Mouse (Mus musculus) adrenal gland, postnatal 10 days (tissue): ENCODE measurements around the gene Acadvl. TPM values are rescaled to one million over a fixed set of nuclear protein-coding genes. Genes with fewer than 3 reads are reported as not detected.
"Not testable (repeated sequence)": the region's sequence is repeated elsewhere in the genome, so short reads cannot be mapped to it uniquely, and the experiment has no call there.

Experiments
- DNase-seq: peaks from one replicate; pipeline ENCODE4 v3.0.0; 2021; ENCODE audit warnings: mixed read lengths
- total RNA-seq, 2 experiments: library from RNA; stranded (reverse); gene quantifications; 2 replicates each; pipeline ENCODE4 v1.2.3; 2021

Gene Acadvl
- total RNA-seq, 2 experiments from 2014 or later: 1,467 to 1,540 TPM

DNA sequence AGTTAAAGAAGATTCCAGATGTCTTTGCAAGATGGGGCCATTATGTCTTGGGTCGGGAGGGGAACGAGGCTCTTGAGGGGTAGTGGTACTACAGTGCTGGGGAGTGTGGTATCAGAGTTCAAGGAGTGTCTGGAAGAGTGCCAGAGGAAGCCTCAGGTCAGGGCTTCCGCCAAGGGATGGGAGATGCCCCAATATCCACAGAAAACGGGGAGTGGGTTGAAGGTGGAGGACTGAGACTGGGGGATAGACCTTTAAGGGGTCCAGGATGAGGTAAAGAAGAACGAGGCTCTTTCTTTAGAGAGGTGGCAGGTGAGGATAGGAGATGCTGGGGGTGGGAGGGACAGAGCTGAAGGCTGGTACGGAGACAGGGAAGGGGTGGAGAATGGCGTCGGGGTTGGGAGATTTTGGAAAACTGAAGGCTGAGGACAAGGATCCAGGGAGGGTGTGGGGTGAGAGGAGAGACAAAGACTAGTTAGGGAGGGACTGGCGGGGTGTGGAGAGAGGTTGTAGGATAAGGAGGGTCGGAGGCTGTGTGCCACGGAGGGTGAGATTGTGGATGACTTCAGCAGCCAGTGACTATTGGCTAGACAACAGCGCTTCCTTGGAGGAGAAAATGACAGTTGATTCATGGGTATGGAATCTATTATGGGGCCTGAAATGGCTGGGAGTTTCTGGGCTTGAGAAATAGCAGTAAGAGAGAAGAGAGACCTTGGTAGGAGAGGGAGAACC lies 13.4 kb upstream of the Acadvl start:
- no peak for DNase-seq

DNA sequence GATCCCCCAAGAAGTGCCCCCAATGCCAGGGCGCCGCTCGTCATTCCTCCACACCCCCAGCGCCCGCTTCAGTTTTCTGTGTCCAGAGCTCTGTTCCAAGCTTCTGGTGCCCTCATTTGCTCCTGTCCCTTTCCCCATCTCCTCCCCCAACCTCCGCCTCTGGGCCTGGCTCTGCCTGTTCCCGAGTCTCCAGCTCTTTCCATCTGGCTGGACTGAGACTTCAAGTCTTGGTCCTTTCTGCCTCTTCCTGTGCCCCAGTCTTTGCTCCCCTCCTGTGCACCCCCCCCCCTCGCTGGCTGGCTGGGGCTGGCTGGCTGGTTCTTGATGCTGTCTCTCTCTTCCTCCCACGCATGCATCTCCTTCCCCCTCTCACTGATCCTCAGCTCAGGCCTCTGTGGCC lies 12.2 kb upstream of the Acadvl start:
- DNase-seq: peak; percentile 41

DNA sequence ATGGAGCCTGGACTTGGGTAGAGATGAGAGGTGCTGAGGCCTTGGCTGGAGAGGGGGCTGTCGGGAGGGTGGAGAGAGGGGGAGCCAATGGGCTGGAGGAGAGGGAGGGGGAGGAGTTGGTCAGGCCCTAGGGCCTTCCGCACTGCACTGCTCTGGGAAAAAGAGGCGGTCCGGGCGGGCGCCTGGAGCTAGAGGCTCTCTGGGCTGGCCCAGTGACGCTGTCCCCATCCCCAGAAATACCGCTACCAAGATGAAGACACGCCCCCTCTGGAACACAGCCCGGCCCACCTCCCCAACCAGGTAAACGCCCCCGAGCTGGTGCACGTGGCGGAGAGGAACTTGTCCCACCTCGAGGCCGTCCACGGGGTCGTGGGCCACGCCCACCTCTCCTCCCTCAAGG lies 11.5 kb upstream of the Acadvl start:
- DNase-seq: peak; percentile 64

DNA sequence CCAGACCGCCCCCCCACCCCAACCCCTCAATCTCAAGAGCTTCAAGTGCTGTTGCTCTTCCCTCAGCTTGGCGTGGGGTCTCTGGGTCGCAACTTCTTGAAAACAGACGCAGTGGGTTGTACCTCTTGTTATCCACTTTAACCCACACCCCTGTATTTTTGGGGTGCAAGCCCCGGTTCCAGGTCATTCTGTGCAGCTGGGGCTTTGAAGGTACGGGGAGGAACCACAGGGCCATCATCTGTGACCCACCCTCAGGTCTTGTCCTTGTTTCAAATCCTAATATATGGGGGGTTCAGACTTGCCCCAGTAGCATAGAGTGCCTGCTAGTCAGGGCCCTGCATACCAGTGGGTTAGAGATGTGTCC lies 8.9 kb upstream of the Acadvl start:
- peak; percentile 3 for DNase-seq

DNA sequence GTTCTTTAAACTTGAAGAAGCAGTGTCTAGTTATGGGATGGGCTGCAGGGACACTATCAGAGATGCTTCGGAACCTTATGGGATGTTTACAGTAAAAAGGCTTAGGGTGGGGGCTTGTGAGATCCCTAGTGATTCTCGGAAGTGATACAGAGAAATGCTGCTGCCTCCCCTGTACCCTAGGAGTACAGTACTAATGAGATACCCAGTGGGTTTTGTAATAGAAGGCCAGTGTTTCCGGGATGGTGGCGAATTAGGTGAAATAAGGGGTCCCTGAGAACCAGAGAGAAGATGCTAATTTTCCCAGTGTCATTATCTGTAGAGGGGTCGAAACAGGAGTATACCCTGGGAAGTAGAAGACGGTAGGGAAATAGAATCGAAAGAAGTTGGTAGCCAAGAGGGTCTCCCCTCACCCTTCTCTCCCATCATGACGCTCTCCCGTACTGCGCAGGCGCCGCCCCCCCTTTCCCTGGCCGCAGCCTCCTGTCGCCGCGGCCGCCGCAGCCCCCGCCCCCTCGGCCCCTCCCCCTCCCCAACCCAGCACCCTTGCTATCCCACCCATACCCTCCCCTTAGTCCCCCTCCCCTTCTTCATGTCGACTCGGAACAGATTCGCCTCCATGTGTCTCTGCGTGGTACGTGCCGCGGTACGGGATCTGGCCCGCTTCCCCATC lies 8.4 kb upstream of the Acadvl start:
- peak; percentile 45 for DNase-seq

DNA sequence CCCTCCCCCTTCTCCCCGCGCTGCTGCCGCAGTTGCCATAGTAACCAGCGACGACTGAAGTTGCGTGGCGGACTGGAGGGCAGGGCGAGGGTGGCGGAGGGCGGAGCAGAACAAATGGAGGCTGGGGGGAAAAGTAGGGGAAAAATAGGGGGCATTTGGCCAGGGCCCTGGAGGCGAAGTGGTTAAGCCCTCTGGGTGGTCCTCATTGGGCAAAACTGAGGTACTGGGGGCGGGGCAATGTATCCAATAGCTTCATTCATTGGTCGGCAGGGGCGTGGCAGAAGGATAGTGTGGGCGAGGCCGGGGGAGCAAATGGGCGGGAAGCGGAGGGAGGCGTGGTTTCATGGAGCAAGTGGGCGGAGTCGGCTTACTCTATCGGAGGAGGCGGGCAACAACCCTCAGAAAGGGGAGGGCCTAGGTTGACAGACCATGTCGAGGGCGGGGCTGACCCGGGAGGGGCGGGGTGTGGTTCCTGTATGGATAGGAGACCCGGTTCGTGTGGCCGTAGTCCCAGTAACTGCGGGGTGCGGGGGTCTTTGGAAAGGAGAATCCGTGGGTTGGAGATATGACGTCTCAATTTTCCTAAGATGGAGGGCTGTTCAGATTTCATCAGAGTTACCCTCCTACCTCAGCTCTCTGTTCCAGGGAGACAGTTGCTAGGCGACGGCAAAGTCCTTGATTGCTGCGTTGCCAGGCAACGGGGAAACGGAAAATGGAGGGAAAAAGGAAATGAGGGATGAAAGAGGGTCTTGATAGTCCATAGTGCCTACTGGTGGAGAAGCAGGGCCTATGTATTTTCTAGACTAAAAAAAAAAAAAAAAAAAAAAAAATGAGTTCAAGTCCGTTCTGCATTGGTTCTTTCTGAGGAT lies 6.3 kb upstream of the Acadvl start:
- DNase-seq: peak; percentile 97

DNA sequence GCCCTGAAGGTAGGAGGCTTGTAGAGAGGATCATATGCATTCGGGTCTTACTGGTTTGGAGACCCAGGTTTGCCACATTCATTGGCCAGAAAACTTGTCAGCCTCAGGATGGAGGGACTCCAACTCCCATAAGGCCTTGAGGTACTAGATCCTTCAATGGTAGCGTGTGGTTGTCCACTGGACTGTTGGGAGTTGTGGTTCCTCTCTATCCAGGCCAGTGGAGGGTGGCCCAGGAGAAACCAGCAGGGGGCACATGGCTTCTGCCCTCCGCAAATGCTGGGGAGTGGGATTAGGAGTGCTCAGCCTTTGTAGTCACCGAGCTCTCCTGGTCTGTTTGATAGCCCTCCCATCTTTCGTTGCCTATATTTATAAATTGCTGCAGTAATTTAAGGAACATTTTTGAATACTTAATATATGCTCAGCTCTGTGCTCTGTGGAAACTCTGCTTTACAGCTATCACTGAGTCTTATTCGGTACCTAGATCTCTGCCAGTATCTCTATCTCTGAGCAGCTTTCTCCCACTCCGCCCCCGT lies 5.6 kb upstream of the Acadvl start:
- peak; percentile 74 for DNase-seq

DNA sequence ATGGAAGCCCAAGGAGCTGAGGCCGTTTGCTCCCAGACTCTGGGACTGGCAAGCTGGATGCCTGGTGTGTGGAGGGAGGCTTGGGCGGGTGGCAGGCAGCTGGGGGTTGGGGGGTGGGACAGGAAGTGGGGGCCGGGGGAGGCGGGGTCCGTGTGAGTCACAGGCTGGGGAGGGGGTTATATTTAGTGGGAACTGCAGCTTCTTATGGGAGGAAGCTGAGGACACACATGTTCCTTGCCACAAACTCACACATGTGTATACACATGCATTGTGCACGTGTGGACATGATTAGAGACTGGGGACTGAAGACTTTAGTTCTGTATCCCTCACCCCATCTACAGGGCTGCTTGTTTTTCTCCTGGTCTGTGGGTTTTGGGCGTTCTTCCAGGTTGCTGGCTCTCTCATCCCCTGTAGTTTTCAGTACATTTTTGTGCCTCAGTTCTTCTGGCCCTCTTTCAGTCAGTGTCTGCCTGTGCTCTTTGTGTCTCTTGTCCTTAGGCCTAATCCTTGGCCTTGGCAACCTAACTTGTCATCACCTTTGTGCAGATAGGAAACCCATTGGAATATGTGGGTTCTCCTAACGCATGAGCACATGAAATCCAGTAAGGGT lies 4.9 kb upstream of the Acadvl start:
- DNase-seq: peak; percentile 18

DNA sequence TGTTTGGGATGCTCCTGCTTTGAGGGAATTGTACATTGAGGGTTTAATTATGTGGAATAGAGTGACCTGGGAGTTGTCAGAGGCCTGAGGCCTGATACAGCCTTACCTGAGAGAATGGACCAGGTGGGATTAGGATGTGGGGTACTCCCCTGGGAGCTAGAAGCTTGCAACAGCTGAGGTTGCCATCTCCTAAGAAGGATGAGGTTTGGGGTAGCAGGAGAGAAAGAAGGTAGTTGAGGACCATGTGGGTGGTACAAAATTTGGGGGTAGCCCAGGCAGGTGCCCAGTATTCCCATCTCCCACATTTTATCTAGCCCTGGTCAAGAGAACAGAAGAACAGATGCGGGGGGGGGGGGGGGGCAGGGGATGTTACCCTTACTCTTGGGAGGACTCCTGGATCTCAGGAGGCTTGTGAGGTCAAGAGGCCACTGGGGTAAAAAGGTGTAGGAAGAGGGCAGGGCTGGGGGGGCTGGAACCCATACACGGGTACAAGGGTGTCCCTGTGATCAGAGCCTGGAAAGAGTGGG lies 4.3 kb upstream of the Acadvl start:
- DNase-seq: no peak

DNA sequence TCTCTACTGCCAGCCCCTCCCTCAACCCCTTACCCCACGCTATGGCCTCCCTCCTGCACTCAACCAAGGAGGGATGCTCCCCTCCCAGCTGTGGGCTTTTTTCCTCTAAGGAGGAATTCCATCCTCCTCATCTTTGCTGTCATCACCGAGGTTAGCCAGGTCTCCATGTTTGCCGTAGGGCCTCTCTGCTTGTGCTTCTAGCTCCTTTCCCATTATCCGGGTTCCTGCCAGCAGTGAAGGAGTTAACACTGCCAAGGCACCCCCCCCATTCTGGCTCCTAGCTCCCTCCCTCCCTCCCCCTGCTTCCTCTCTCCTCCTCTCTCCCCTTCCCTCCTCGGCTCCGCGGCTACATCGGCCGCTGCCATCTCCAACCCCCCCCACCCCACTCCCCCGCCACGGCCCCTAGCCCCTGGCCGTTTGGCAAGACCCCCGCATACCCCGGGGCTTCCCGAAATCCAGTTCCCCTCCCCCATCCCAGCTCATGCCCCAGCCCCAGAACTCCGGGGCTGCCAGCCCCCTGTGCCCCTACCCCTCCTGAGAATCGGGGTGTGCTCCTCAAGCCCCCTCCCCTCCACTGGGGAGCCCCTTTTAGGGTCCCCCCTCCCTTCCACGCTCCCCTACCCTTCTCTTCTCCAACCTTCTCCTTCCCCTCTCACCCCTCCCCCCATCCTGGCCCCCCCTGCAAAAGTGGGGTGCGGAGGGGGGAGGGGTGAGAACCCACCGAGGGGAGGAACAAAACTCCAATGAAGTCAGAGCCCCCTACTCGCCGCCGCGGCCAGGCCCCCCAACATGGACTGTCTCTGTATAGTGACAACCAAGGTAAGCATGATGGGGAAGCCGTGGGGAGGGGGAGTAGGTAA lies 3.1 kb upstream of the Acadvl start:
- DNase-seq: peak; percentile 66

DNA sequence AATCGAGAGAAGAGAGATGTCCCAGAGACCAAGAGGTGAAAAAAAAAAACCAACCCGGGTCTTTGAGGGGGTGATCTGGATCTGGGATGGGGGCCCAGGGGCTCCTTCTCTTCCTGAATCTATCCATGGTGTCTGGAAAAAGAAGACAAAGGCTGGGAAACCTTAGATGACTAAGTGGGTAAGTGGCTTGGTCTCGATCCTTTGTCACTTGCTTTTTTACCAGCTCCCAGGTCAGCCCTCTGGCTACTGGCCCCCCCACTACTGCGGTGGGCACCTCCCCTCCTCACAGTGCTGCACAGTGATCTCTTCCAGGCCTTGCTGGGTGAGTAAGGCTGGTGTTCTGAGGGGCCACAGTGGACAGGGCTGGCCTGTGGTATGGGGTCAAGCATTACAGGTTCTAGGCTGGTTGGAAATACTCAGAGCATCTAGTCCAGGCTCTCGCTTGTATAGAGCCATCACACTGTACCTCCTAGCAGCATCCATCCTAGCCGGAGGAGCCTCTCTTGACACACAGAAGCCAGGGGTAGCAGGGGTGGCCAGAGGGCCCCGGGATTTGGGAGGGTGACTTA lies 2.1 kb upstream of the Acadvl start:
- DNase-seq: no peak

DNA sequence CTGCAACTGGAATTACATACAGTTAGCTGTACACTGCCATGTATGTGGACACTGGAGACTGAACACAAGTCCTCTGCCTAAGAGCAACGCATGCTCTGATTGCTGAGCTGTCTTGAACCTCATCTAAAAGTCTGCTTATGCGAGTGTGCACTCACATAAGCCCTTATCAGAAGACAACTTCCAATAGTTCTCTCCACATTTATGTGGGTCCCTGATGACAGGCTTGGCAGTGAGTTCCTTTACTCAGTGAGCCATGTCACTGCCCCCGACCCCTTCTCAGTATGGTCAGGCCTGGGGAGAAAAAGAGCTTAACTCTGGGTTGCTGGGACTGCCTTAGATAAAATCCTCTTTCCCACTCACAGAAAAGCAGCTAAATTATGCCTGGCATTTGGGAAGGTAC lies 1.5 kb upstream of the Acadvl start, which contains the start of gene Dlg4:
Gene Dlg4, plus strand, starts transcription at position 274 of the 400 bp plus-strand sequence.
- no peak for DNase-seq

DNA sequence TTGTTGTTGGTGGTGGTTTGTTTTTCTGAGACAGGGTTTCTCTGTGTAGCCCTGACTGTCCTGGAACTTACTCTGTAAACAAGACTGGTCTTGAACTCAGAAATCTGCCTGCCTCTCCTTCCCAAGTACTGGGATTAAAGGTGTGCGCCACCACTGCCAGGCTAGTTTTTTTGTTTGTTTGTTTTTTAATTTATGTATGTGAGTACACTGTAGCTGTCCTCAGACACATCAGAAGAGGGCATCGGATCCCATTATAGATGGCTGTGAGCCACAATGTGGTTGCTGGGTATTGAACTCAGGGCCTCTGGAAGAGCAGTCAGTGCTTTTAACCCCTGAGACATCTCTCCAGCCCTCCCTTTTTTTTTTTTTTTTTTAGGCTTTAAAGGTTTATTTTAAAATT lies 966 bp upstream of the Acadvl start:
- DNase-seq: not testable (repeated sequence)

DNA sequence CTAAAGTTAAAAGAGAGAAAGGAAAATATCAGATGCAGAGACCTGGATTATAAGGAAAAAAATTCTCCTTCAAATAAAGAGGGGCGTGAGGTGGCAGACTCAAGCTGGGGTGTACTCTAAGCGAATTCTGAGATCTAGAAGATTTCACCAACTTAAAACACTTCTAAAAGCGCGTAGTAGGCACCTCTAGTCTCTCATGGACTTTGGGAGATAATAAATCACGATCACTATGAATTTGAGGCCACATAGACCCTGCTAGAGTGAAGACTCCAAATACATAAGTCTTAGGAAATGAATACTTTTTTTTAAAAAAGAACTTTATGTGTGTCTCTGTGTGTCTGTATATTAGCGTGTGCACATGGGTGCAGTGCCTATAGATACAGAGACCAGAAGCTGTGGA lies 466 bp upstream of the Acadvl start:
- DNase-seq: no peak

DNA sequence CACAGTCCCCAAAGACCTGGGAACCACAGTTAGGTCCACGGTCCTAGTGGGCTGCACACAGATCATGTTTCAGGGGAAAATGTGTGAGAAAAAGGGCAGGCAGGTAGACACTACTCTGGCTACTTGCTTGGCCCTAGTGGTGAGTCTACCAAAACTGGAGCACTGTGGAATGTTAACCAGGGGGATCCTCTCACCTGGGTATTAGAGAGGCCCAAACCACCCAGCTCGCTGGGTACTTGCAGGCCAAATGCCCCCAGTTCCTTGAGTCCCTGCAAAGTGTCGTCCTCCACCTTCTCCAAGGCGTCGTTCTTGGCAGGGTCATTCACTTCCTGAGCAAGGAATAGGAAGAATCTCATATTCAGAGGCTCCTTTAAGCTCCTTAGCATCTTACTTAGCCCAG lies 1.2 kb downstream of the Acadvl start:
- DNase-seq: no peak

DNA sequence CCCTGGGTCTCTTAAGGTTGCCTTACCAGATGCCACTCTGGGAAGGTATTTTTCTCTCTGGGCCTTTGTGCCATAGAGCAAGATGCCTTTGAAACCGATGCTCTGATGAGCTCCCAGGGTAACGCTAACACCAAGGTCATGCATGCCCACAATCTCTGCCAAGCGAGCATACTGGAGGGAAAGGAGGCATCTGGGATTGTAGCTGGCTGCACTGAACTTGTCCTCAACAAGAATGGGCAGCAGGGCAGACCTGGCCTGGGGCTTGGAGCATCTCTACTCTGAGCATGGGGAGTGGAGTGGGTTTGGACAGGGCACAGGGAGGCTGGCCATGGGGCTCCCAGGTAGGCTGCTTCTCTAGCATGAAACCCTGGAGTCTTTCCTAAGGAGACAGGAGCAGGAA lies 1.8 kb downstream of the Acadvl start:
- no peak for DNase-seq

DNA sequence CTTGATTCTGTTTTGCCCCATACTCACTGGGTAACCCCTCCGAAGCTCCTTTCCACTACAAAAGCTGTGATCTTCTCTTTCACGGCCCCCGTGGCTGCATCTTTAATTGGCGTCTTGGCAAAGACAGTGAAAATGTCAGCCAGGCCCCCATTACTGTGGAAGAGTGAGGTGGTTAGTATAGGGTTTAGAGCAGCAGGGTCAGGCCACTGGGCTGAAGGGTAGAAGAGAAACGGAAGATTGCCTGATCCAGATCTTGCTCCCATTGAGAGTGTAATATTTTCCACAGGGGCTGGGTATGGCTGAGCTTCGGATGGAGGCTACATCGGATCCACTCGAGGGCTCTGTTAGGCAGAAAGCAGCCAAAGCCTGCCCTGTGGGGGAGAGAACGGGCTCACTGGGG lies 2.3 kb downstream of the Acadvl start:
- no peak for DNase-seq

DNA sequence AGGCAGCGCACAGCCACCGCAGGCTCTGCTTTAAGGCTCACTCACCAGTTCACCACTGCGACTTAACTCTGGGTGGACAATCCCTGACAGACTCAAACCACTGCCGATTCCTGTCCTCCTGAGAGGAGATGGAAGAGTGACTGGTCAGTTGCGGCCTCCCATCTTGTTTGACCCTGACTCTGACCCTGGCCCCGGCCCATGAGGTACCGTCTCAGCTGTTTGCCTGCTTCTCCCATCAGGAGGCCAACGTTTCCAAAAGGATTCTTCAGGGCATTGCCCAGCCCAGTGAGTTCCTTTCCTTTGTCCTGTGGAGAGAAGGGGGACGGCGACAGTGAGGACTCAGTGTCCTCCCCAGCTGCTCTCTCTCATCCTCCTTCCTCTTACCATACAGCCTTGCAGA lies 4.2 kb downstream of the Acadvl start:
- no peak for DNase-seq

DNA sequence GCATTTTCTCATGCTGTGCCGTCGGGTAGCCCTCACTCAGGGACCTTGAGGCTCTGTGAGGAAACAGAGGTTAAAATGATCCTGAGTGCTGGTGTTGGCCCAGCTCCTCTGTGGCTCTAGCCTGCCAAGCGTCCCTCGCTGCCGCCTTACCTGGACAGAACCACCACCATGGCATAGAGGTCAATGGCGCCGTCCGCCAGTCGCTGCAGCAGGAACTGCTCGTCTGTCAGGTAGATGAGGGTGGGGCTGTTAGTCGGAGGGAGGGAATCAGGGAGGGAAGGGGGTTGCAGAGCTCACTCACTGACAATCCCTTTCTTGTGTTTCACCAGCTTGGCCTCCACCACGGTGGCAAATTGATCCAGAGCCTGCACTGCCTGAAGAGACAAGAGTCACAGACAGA lies 4.7 kb downstream of the Acadvl start:
- DNase-seq: no peak

DNA sequence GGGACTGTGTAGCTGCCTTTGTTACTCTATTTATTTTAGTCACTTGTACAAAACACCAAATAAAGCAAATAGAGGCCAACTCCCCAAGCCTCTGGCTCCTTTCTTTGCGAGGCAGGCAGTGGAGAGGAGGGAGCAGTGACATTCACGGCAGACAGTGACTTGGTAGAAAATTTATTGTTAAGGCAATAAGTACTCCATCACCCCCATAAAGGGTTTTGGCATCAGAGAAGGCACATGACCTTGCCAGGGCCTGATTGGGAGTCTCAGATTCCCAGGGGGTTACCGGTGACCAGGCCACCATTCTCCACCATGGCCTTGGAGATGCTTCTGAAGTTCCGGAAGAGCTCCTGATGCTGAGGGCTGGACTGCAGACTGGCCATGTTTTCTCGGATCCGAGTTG lies 5.2 kb downstream of the Acadvl start:
- no peak for DNase-seq

DNA sequence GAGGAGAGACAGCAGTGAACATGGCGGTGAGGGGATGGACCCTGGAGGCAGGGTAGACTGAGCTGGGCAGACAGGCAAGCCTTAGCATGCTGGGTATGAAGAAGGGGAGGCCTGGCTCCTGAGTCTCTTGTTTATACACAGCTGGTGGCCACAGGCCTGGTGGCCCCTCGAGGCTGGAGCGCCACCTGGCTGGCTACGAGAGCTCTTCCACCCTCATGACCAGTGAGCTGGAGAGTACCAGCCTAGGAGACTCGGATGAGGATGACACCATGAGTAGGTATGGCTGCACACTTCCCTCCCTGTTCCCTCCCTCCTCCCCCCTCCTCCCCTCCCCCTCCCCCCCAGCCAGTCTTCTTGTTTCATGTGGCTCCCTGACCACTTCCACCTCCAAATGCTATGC lies 9.7 kb downstream of the Acadvl start:
- no peak for DNase-seq
